ENCODE assay signal across 8 mouse cellular contexts in the genomic region with DNA sequence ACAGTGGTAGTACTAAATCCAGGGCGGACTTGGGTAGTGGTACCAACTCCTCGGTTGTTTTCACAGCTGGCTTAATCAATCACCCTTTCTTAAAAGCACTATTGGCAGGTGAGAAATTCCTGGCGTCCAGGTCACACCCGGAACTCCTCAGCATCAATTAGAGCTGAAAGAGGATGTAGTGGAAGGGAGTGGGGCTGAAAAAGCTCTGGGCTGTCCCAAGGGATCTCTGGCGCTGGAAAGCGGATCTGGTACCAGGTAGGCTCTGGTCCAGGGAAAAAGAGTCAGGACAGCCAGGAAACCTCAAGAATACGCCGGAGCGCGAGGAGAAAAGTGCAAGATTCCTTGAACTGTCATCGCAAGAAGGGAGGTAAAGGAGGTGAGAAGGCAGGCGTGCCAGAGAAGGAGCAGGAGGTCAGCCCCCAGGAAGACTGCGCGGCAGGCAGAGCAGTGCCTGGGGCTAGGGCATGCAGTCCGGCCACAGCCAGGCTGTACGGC. TPM values are rescaled to one million over a fixed set of nuclear protein-coding genes. Genes with fewer than 3 reads are reported as not detected.
DNase-seq lines count a peak whose midpoint lies in the region; ATAC-seq lines count a peak whose summit lies in the region.

No protein-coding gene starts in this region.

- peaks cover 35% of the 10 kb centered on the region for H3K27me3 ChIP-seq in erythroblast, embryonic 14.5 days (ENCODE audit: control insufficient read depth)
- H3K27me3 ChIP-seq in hindbrain, embryonic 11.5 days (ENCODE audit: control insufficient read depth, insufficient read depth, low read length): no peaks in the 10 kb centered on the region
- peaks cover 37% of the 10 kb centered on the region for H3K27me3 ChIP-seq in liver, embryonic 15.5 days

- no peaks in the 10 kb centered on the region for H3K36me3 ChIP-seq in erythroblast, embryonic 14.5 days (ENCODE audit: control insufficient read depth)
- no peaks in the 10 kb centered on the region for H3K36me3 ChIP-seq in hindbrain, embryonic 11.5 days (ENCODE audit: control insufficient read depth, insufficient read depth, low read length)
- H3K36me3 ChIP-seq in liver, embryonic 15.5 days (replicated peaks): no peaks in the 10 kb centered on the region

- H3K4me2 ChIP-seq in hindbrain, embryonic 11.5 days (replicated peaks; ENCODE audit: low read depth, low read length): peak overlapping the region; percentile 86
- H3K4me2 ChIP-seq in liver, embryonic 15.5 days: peak overlapping the region; percentile 81

- no peaks in the 10 kb centered on the region for H3K9me3 ChIP-seq in erythroblast, embryonic 14.5 days (ENCODE audit: control insufficient read depth, low read length)
- no peaks in the 10 kb centered on the region for H3K9me3 ChIP-seq in hindbrain, embryonic 11.5 days (ENCODE audit: control insufficient read depth, low read length)
- H3K9me3 ChIP-seq in liver, embryonic 15.5 days (replicated peaks): no peaks in the 10 kb centered on the region

- no peak overlapping the region for H3K27ac ChIP-seq in hindbrain, embryonic 11.5 days (ENCODE audit: low read depth, low read length)
- H3K27ac ChIP-seq in liver, embryonic 15.5 days (replicated peaks): no peak overlapping the region

- no peak for ATAC-seq in erythroblast, adult 5-6 weeks (replicated peaks; ENCODE audit: low FRiP score, poor library complexity, severe bottlenecking)
- peak; percentile 77 for ATAC-seq in hindbrain, embryonic 11.5 days (ENCODE audit: low FRiP score)
- peak; percentile 36; the same call in 1 of the 2 replicates for ATAC-seq in liver, embryonic 15.5 days (ENCODE audit: insufficient read depth)

- WGBS in hindbrain, embryonic 11.5 days: under 1% methylated on average over 16 of the region's 16 CpGs
- WGBS in liver, embryonic 15.5 days (ENCODE audit: insufficient replicate concordance): 4% methylated on average over 16 of the region's 16 CpGs

- DNase-seq in urinary bladder, postnatal 14 days (ENCODE audit: low spot score): peak; percentile 19
- DNase-seq in urinary bladder, adult 2 months (ENCODE audit: low spot score): no peak
- DNase-seq in hindbrain, embryonic 11.5 days (ENCODE audit: low spot score): no peak
- DNase-seq in yolk sac, embryonic 10.5 days (ENCODE audit: low spot score): peak; percentile 39
- DNase-seq in spleen, postnatal 14 days (ENCODE audit: low spot score in 2 of 2): no peak

- peaks cover 13% of the 10 kb centered on the region for H3K4me1 ChIP-seq in erythroblast, embryonic 14.5 days (ENCODE audit: control insufficient read depth)
- 0 out of 2 replicates have a peak, but pooled peaks cover 3% of the 10 kb centered on the region for H3K4me1 ChIP-seq in hindbrain, embryonic 11.5 days (replicated peaks; ENCODE audit: control insufficient read depth, insufficient read depth, low read length)
- H3K4me1 ChIP-seq in liver, embryonic 15.5 days (replicated peaks): peaks cover 10% of the 10 kb centered on the region; the same call in 1 of the 2 replicates

- H3K9ac ChIP-seq in hindbrain, embryonic 11.5 days (ENCODE audit: low read depth, low read length): peak overlapping the region; percentile 76
- H3K9ac ChIP-seq in liver, embryonic 15.5 days: peak overlapping the region; percentile 46

- H3K4me3 ChIP-seq in erythroblast, embryonic 14.5 days (replicated peaks): peak overlapping the region; percentile 68
- peak overlapping the region; percentile 81 for H3K4me3 ChIP-seq in hindbrain, embryonic 11.5 days (ENCODE audit: low read depth, low read length)
- H3K4me3 ChIP-seq in liver, embryonic 15.5 days (replicated peaks): peak overlapping the region; percentile 64

RNA-seq across cellular contexts. Expression of a gene that starts 0.7 kb away (rescaled TPM):
- 0.04 TPM in 1 of 2 replicates, not detected in the other for polyA plus RNA-seq in erythroblast, embryonic 14.5 days (2012)
- total RNA-seq in erythroblast, adult 5-6 weeks (2015; ENCODE audit: low replicate concordance): not detected in 2 replicates
- not detected in 2 replicates for total RNA-seq in erythroblast, adult 5-6 weeks (2017; ENCODE audit: low replicate concordance)
- polyA plus RNA-seq in urinary bladder, adult 2 months (2012; rRNA removed): 3.6 and 3.8 TPM in 2 replicates
- polyA plus RNA-seq in hindbrain, embryonic 11.5 days (2014; fragmentation: Nextera tagmentation; extraction: Ambion mirVana): 4.5 and 5.1 TPM in 2 replicates
- polyA plus RNA-seq in liver, embryonic 15.5 days (2015; fragmentation: Nextera tagmentation; extraction: Ambion mirVana): 0.48 and 0.61 TPM in 2 replicates

Comparison
In these comparisons a context has a peak if more than half of its experiments do, and no peak if none do; other contexts are left out.
1. DNase-seq: peak in urinary bladder, postnatal 14 days (single experiment) and yolk sac, embryonic 10.5 days (single experiment); none in urinary bladder, adult 2 months (single experiment), hindbrain, embryonic 11.5 days (single experiment) and spleen, postnatal 14 days (0 of 2).
2. Peak in every context shown above with its lines, with median percentiles within 50 percentile points of each other: H3K4me3 ChIP-seq.